Comparison of ENCODE assay signal across 14 mouse cellular contexts in the genomic region with DNA sequence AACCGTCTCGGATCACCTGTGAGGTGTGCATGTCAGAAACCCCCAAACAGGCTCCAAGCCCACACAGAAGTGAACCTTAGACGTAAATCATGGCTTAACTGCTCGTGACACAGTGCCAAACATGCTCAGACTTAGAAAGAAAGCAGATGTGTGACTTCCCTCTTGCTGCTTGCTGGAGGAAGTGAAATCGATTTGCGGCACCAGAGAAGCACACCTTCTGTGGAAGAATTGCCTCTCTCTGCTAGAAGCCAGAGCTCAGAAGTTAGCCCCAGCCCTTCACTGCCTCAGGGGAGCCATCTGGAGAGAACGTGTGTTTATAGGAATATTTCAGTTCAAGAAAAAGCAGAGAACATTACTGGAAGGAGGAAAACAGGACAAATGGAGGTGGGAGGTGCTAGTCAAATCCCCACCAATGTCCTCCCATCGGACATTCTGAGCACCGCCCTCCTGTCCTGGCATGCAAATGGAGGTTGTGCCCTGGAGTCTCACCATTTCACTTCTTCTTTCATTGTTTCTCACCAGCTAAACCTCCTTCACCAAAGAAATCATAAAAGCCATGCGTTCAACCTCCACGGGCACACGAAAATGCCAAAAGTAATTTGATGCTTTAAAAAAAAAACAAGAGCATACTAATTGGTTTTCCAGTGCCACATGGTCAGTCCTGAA. TPM values are rescaled to one million over a fixed set of nuclear protein-coding genes. Genes with fewer than 3 reads are reported as not detected.
DNase-seq lines count a peak whose midpoint lies in the region; ATAC-seq lines count a peak whose summit lies in the region.
"Had no signal": no experiment of that assay in that cellular context is flagged by ENCODE, and none has a peak within 500 bp of the region (broad histone marks: within the 10 kb centered on the region; RNA-seq: fewer than 3 reads in every experiment).

No protein-coding gene starts in this region.

- 45% methylated on average over 12 of the region's 12 CpGs for whole genome bisulfite sequencing in kidney, embryonic 15.5 days
- WGBS in limb, embryonic 13.5 days: 23% methylated on average over 12 of the region's 12 CpGs
- 85% methylated on average over 12 of the region's 12 CpGs for WGBS in hindbrain, embryonic 14.5 days
- 81% methylated on average over 12 of the region's 12 CpGs for whole genome bisulfite sequencing in hindbrain, embryonic 12.5 days

- H3K27ac ChIP-seq in kidney, embryonic 15.5 days: no peak overlapping the region
- peak overlapping the region; percentile 44 for H3K27ac ChIP-seq in limb, embryonic 13.5 days
- no peak overlapping the region for H3K27ac ChIP-seq in hindbrain, embryonic 14.5 days
- no peak overlapping the region for H3K27ac ChIP-seq in hindbrain, embryonic 12.5 days

- no peaks in the 10 kb centered on the region for H3K27me3 ChIP-seq in kidney, embryonic 15.5 days
- no peaks in the 10 kb centered on the region for H3K27me3 ChIP-seq in limb, embryonic 13.5 days
- no peaks in the 10 kb centered on the region for H3K27me3 ChIP-seq in hindbrain, embryonic 14.5 days (ENCODE audit: control insufficient read depth, insufficient read depth, low read length)
- H3K27me3 ChIP-seq in hindbrain, embryonic 12.5 days: no peaks in the 10 kb centered on the region

- ATAC-seq in kidney, embryonic 15.5 days (replicated peaks; ENCODE audit: low FRiP score): 0 out of 2 replicates have a peak, but pooled peaks have one; percentile 46
- ATAC-seq in common myeloid progenitor, adult 5-6 weeks (replicated peaks; ENCODE audit: low read depth, poor library complexity, severe bottlenecking): peak; percentile 92
- peak; percentile 81 for ATAC-seq in limb, embryonic 13.5 days (ENCODE audit: low FRiP score, low read depth)
- no peak for ATAC-seq in hindbrain, embryonic 14.5 days (ENCODE audit: low FRiP score)
- no peak for ATAC-seq in hindbrain, embryonic 12.5 days (ENCODE audit: low FRiP score)

- peak overlapping the region; percentile 46 for H3K4me2 ChIP-seq in kidney, embryonic 15.5 days
- peak overlapping the region; percentile 57 for H3K4me2 ChIP-seq in limb, embryonic 13.5 days (replicated peaks)
- H3K4me2 ChIP-seq in hindbrain, embryonic 14.5 days (replicated peaks): no peak overlapping the region
- no peak overlapping the region for H3K4me2 ChIP-seq in hindbrain, embryonic 12.5 days (replicated peaks)

- peaks cover 4% of the 10 kb centered on the region; the same call in 1 of the 2 replicates for H3K4me1 ChIP-seq in kidney, embryonic 15.5 days
- peaks cover 7% of the 10 kb centered on the region; the same call in 1 of the 2 replicates for H3K4me1 ChIP-seq in limb, embryonic 13.5 days
- no peaks in the 10 kb centered on the region for H3K4me1 ChIP-seq in hindbrain, embryonic 14.5 days (replicated peaks; ENCODE audit: control insufficient read depth, insufficient read depth, low read length)
- H3K4me1 ChIP-seq in hindbrain, embryonic 12.5 days: no peaks in the 10 kb centered on the region

- H3K36me3 ChIP-seq in kidney, embryonic 15.5 days: no peaks in the 10 kb centered on the region
- H3K36me3 ChIP-seq in limb, embryonic 13.5 days: no peaks in the 10 kb centered on the region
- H3K36me3 ChIP-seq in hindbrain, embryonic 14.5 days (replicated peaks; ENCODE audit: control insufficient read depth, insufficient read depth): no peaks in the 10 kb centered on the region
- H3K36me3 ChIP-seq in hindbrain, embryonic 12.5 days: no peaks in the 10 kb centered on the region

- H3K9ac ChIP-seq in kidney, embryonic 15.5 days: no peak overlapping the region
- H3K9ac ChIP-seq in limb, embryonic 13.5 days: 0 out of 2 replicates have a peak overlapping the region, but pooled peaks have one; percentile 25
- no peak overlapping the region for H3K9ac ChIP-seq in hindbrain, embryonic 14.5 days
- no peak overlapping the region for H3K9ac ChIP-seq in hindbrain, embryonic 12.5 days

- H3K9me3 ChIP-seq in kidney, embryonic 15.5 days (replicated peaks): no peaks in the 10 kb centered on the region
- H3K9me3 ChIP-seq in limb, embryonic 13.5 days: no peaks in the 10 kb centered on the region
- no peaks in the 10 kb centered on the region for H3K9me3 ChIP-seq in hindbrain, embryonic 14.5 days (ENCODE audit: control insufficient read depth, low read length)
- no peaks in the 10 kb centered on the region for H3K9me3 ChIP-seq in hindbrain, embryonic 12.5 days (replicated peaks)

- peak overlapping the region; percentile 18; the same call in 1 of the 2 replicates for H3K4me3 ChIP-seq in kidney, embryonic 15.5 days (replicated peaks)
- H3K4me3 ChIP-seq in limb, embryonic 13.5 days: peak overlapping the region; percentile 28
- no peak overlapping the region for H3K4me3 ChIP-seq in hindbrain, embryonic 14.5 days (replicated peaks; ENCODE audit: low read length)
- no peak overlapping the region for H3K4me3 ChIP-seq in hindbrain, embryonic 12.5 days

- no peak for DNase-seq in kidney, adult 9 months
- peak; percentile 55 to 60 for DNase-seq in spleen, adult 18-20 months
- no peak for DNase-seq in frontal cortex, postnatal 36 days (ENCODE audit: low spot score in 2 of 2)
- DNase-seq in hindbrain, embryonic 14.5 days (ENCODE audit: low spot score): no peak
- DNase-seq: adrenal gland, adult 2 months; cerebellum, postnatal 14 days; heart, postnatal 4 days had no signal

RNA-seq across cellular contexts. Expression of a gene that starts 3.0 kb away (rescaled TPM):
- 0.57 and 0.62 TPM in 2 replicates for polyA plus RNA-seq in kidney, embryonic 15.5 days (2015; fragmentation: Nextera tagmentation; extraction: Ambion mirVana)
- total RNA-seq in common myeloid progenitor, adult 5-6 weeks (2017): 27.4 and 39.1 TPM in 2 replicates
- 0.50 TPM in 2 replicates for polyA plus RNA-seq in limb, embryonic 13.5 days (2015; fragmentation: Nextera tagmentation; extraction: Ambion mirVana)
- 0.91 and 1.3 TPM in 2 replicates for polyA plus RNA-seq in hindbrain, embryonic 14.5 days (2014; fragmentation: Nextera tagmentation; extraction: Ambion mirVana)
- 0.70 and 0.75 TPM in 2 replicates for polyA plus RNA-seq in hindbrain, embryonic 12.5 days (2016; fragmentation: Nextera tagmentation; extraction: Ambion mirVana)

RNA-seq across cellular contexts. Expression of a gene that starts 29.8 kb away (rescaled TPM):
- polyA plus RNA-seq in kidney, embryonic 15.5 days (2015; fragmentation: Nextera tagmentation; extraction: Ambion mirVana): not detected in 2 replicates
- not detected in 2 replicates for total RNA-seq in common myeloid progenitor, adult 5-6 weeks (2017)
- not detected in 2 replicates for polyA plus RNA-seq in limb, embryonic 13.5 days (2015; fragmentation: Nextera tagmentation; extraction: Ambion mirVana)
- polyA plus RNA-seq in hindbrain, embryonic 14.5 days (2014; fragmentation: Nextera tagmentation; extraction: Ambion mirVana): not detected in 2 replicates
- not detected in 2 replicates for polyA plus RNA-seq in hindbrain, embryonic 12.5 days (2016; fragmentation: Nextera tagmentation; extraction: Ambion mirVana)
- total RNA-seq: adrenal gland, adult 2 months; ES-E14; heart, postnatal 4 days; layer of hippocampus, postnatal 14 days had no signal
- polyA plus RNA-seq: adrenal gland, adult 2 months; thymus, postnatal 0 days had no signal

RNA-seq across cellular contexts. Expression of a gene that starts 40.3 kb away (rescaled TPM):
- not detected in 2 replicates for polyA plus RNA-seq in kidney, embryonic 15.5 days (2015; fragmentation: Nextera tagmentation; extraction: Ambion mirVana)
- not detected in 2 replicates for total RNA-seq in common myeloid progenitor, adult 5-6 weeks (2017)
- not detected in 2 replicates for polyA plus RNA-seq in limb, embryonic 13.5 days (2015; fragmentation: Nextera tagmentation; extraction: Ambion mirVana)
- not detected in 2 replicates for polyA plus RNA-seq in hindbrain, embryonic 14.5 days (2014; fragmentation: Nextera tagmentation; extraction: Ambion mirVana)
- not detected in 2 replicates for polyA plus RNA-seq in hindbrain, embryonic 12.5 days (2016; fragmentation: Nextera tagmentation; extraction: Ambion mirVana)
- total RNA-seq: adrenal gland, adult 2 months; heart, postnatal 4 days; layer of hippocampus, postnatal 14 days had no signal
- polyA plus RNA-seq: adrenal gland, adult 2 months; thymus, postnatal 0 days had no signal

RNA-seq across cellular contexts. Expression of a gene that starts 43.7 kb away (rescaled TPM):
- polyA plus RNA-seq in kidney, embryonic 15.5 days (2015; fragmentation: Nextera tagmentation; extraction: Ambion mirVana): 6.2 and 6.7 TPM in 2 replicates
- total RNA-seq in common myeloid progenitor, adult 5-6 weeks (2017): 11.4 and 14.4 TPM in 2 replicates
- 5.2 and 5.8 TPM in 2 replicates for polyA plus RNA-seq in limb, embryonic 13.5 days (2015; fragmentation: Nextera tagmentation; extraction: Ambion mirVana)
- polyA plus RNA-seq in hindbrain, embryonic 14.5 days (2014; fragmentation: Nextera tagmentation; extraction: Ambion mirVana): 44.1 and 50.6 TPM in 2 replicates
- 56.7 and 58.6 TPM in 2 replicates for polyA plus RNA-seq in hindbrain, embryonic 12.5 days (2016; fragmentation: Nextera tagmentation; extraction: Ambion mirVana)

Comparison
In these comparisons a context has a peak if more than half of its experiments do, and no peak if none do; other contexts are left out.
1. ATAC-seq: peak in kidney, embryonic 15.5 days (single experiment), common myeloid progenitor, adult 5-6 weeks (single experiment) and limb, embryonic 13.5 days (single experiment); none in hindbrain, embryonic 14.5 days (single experiment) and hindbrain, embryonic 12.5 days (single experiment).
2. H3K4me2 ChIP-seq: peak in kidney, embryonic 15.5 days (single experiment) and limb, embryonic 13.5 days (single experiment); none in hindbrain, embryonic 14.5 days (single experiment) and hindbrain, embryonic 12.5 days (single experiment).
3. H3K4me3 ChIP-seq: peak in kidney, embryonic 15.5 days (single experiment) and limb, embryonic 13.5 days (single experiment); none in hindbrain, embryonic 14.5 days (single experiment) and hindbrain, embryonic 12.5 days (single experiment).
4. DNase-seq: peak in spleen, adult 18-20 months (2 of 2); none in kidney, adult 9 months (single experiment), frontal cortex, postnatal 36 days (0 of 2) and hindbrain, embryonic 14.5 days (single experiment).